Mouse (Mus musculus): ENCODE results near the gene Bcdin3d.
"Not testable (repeated sequence)": the region's sequence is repeated elsewhere in the genome, so short reads cannot be mapped to it uniquely, and the experiment has no call there.

The Bcdin3d gene

GRCm38 (mm10) chr15:99471677-99472063, 2.9 kb downstream of the Bcdin3d start:
- DNase-seq = no peak

GRCm38 (mm10) chr15:99470971-99471676, 3.4 kb downstream of the Bcdin3d start:
- DNase-seq = peak; percentile 75 to 85

DNA sequence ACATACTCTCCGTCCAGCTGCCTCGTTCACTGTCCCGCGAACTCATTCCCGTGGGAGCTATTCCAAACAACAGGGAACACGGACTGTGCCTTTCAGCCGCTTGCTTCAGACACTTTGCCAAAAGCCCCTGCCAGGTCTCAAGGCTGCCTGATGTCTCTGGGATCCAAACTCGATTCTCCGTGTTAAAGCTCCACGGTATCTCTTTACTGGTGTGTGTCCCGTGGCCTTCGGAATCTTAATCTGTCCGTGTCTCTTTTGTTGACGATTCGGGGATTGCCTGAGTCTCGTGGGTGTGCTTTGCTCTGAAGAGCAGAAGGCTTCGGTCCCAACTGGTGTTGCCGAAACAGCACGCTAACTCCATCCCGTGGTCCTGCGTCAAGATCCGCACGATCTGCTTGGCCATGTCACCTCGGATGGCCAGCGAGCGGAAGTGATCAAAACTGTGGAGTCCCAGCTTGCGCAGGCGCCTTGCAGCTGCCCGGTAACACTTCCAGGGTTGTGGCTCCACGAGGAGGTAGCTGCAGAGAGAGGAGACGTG, 4.2 kb downstream of the Bcdin3d start:
- peak; percentile 37 to 54 for DNase-seq

DNA sequence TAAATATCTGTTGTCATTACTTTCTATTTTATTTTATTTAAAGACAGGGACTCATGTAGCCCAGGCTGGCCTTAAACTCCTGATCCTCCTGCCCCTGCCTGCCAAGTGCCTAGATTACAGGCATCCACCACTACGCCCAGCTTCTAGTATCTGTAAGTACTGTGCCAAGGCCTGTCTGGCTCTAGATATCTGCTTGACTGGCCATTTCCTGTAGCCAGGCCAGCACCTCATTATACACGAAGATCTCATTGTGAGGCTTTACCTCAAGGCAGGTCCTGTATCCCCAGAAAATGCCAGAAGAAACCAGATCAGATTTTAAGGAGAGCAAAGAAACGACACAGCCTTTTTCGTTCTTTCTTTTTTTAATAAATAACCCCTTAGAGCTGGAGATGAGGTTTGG, 4.8 kb downstream of the Bcdin3d start:
- DNase-seq = no peak

GRCm38 (mm10) chr15:99469067-99469466, 5.5 kb downstream of the Bcdin3d start:
- peak; percentile 85 to 90 for DNase-seq

DNA sequence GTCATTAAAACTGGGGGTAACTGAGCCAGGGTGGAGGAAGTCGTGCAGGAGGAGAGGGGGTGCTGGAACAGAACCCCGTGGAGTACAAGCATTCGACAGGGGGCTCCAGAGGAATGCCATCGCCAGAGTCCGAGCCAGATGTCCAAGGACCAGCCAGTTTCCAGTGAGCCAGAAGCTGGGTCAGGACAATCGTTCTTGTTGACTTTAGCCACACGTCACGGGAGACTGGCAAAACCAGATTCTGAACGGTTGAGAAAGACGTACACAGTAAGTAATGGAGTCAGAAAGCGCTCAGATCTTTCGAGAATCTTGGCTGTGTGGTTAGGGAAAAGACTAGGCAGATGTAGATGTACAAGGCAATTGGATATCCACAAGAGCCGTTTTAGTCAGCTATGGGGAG, 11.3 kb downstream of the Bcdin3d start:
- DNase-seq = no peak

DNA sequence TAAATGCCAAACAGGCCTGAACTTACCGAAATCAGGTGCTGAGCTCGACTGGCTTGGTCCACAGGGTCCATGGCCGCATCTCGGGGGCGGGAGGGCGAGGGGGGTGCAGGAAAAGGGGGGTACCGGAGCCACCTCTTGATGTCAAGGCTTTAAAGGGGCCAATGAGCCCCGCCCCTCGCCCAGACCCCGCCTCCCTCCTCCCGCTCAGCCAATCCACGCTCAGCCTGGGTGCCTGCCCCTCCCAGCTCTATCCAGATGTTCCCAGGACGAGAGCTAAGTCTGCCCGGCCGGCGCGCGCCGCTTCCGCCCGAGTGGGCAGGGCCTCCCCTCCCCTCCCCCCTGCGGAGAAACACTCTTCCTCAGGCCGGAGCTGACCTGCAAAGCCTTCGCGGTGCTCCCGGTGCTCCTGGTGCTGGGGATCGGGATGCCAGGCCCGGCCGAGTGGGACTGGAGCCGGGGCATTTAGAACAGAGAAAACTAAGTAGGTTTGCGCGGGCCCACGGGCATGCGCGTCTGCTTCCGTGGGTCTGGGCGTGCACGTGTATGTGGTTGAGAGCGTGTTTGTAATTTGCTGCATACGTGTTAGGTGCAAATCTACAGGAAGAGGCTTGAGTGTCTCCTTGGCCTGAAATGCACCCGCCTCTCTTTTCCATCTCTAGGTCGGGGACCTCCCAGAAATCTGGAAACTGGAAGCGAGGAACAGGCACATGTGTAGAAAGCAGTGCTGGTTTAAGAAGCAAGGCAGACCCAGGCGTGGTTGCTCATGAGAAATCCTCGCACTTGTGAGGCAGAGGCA, 16.7 kb downstream of the Bcdin3d start, which contains the start of gene Nckap5l:
Gene Nckap5l (minus strand): TSS at position 143 of the 796 bp plus-strand sequence.
- peak; percentile 96 to 98 for DNase-seq

GRCm38 (mm10) chr15:99456963-99457605, 17.4 kb downstream of the Bcdin3d start:
- peak; percentile 80 to 85 for DNase-seq

GRCm38 (mm10) chr15:99456338-99456962, 18.1 kb downstream of the Bcdin3d start:
- peak; percentile 39 to 51 for DNase-seq

- DNase-seq = no peak
Measured at GRCm38 (mm10) chr15:99455415-99455814, 19.1 kb downstream of the Bcdin3d start.

GRCm38 (mm10) chr15:99454585-99455279, 19.8 kb downstream of the Bcdin3d start:
- no peak for DNase-seq

GRCm38 (mm10) chr15:99453153-99453900, 21.2 kb downstream of the Bcdin3d start:
- no peak for DNase-seq

- no peak for DNase-seq
Measured at GRCm38 (mm10) chr15:99449751-99450280, 24.7 kb downstream of the Bcdin3d start.

DNA sequence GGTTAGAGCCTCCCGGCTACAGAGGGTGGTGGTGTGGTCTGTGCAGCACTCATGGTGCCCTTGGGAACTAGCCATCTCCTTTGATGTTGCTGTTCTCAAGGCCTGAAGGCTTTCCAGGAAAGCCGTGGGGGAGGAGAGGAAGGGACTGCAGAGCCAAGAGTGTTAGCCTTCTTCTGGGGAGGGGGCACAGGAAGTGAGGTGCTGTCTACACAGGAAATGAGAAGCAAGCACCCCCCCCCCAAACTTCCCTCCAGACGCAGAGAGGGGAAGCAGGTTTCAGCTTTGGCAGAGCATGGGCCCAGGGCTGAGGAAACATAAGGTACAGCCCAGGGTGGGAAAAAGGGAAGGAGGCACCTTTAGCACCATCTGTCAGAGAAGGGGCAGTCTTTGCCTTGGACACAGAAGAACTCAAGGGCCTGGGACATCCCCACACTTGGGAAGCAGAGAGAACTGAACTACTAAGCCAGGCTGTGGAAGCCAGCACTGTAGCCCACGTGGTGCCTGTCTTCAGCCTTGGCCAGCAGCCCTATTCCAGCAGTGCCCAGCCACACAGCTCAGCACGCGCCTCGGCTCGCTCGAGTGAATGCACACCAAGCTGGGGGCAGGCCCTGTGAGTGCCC, 25.3 kb downstream of the Bcdin3d start:
- DNase-seq = peak; percentile 55 to 67

GRCm38 (mm10) chr15:99446136-99446535, 28.4 kb downstream of the Bcdin3d start:
- DNase-seq = not testable (repeated sequence)

DNA sequence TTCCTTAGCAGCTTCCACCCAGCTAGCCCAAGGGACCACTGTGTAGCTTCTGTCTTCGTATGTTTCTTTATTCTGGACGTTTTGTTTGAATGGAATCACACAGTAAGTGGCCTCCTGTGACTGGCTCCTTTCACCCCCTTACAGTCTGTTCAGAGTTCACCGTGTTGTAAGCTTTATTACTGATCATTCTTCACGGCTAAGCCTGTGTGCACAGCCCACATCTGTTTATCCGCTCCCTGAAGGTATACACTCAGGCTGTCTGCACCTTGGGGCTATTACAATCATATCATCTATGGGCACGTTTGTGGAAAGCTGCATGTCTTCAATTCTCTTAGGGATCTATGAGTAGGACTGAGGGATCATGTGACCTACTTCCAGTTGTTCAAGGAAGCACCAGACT, 29.0 kb downstream of the Bcdin3d start:
- no peak for DNase-seq

- peak in 1 of 2 experiments; percentile 14 for DNase-seq
Measured at GRCm38 (mm10) chr15:99442358-99442757, 32.2 kb downstream of the Bcdin3d start.

GRCm38 (mm10) chr15:99440816-99441457, 33.6 kb downstream of the Bcdin3d start:
- DNase-seq = no peak

DNA sequence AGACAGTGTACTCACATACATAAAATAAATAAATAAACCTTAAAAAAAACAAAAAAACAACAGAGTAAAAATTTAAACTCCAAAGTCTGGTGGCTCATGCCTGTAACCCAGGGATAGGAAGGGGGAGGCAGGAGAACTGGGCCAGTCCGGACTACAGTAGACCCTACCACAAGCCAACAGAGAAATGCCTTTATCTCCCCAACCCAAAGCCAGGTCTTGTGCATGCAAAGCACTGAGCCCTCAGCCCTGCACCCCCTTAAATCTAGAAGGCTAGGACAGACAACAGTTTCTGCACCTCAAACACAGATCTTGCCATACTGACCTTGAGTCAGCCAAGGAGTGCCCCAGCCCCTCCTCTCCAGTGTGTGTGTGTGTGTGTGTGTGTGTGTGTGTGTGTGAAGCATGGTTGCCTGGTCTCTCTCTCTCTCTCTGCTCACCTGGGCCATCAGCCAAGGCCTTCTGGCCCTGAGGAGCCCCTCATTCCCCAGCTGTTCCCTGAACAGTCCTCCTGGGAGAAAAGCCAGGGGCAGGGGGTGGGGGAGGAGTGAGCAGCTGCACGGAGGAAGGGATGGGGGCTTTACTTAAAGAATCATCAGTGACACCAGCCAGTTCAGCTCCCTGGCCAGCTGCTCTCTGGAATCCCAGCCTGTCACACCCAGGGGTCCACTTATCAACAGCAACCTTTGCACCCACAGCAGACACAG, 34.3 kb downstream of the Bcdin3d start:
- DNase-seq = peak; percentile 78 to 85

All from kidney, postnatal 4 days (tissue).